Mouse (Mus musculus): ENCODE data around the gene Aldh1a3. TPM values are rescaled to one million over a fixed set of nuclear protein-coding genes. Genes with fewer than 3 reads are reported as not detected.
A peak's percentile ranks its signal among the peaks of the same experiment; 100 is the strongest.

Aldh1a3 gene
- polyA plus RNA-seq, 1 experiment from 2014 or later = 1.3 TPM

GRCm38 (mm10) chr7:66384891-66385290, 42.4 kb downstream of the Aldh1a3 start:
- H3K36me3 ChIP-seq (ENCODE audit: control insufficient read depth, insufficient read depth, low read length) = peaks cover 4% of the 10 kb centered on the region; the same call in 1 of the 2 replicates
- H3K27ac ChIP-seq (replicated peaks in 1 of 2; ENCODE audit: control insufficient read depth in 1 of 2, insufficient read depth in 1 of 2, low read depth in 2 of 2, low read length in 2 of 2) = no peak overlapping the region
- ATAC-seq (ENCODE audit: insufficient number of reproducible peaks, insufficient read depth, low FRiP score, low read depth) = no peak
- H3K27me3 ChIP-seq (ENCODE audit: control insufficient read depth, insufficient read depth, low read length) = no peaks in the 10 kb centered on the region
- peaks cover 0 to 3% of the 10 kb centered on the region in 2 experiments; a peak in 1 of 4 replicates for H3K4me1 ChIP-seq (ENCODE audit: control insufficient read depth in 2 of 2, insufficient read depth in 2 of 2, low read length in 2 of 2)
- no peak overlapping the region for H3K4me2 ChIP-seq (ENCODE audit: low read length)
- no peaks in the 10 kb centered on the region for H3K9me3 ChIP-seq (ENCODE audit: control insufficient read depth, low read length)
- WGBS = 89% methylated on average over 8 of the region's 8 CpGs
- H3K4me3 ChIP-seq (ENCODE audit: control insufficient read depth in 1 of 2, insufficient read depth in 1 of 2, low read depth in 1 of 2, low read length in 2 of 2) = no peak overlapping the region
- H3K9ac ChIP-seq (ENCODE audit: low read length) = no peak overlapping the region

- no peaks in the 10 kb centered on the region for H3K9me3 ChIP-seq (ENCODE audit: control insufficient read depth, low read length)
- H3K36me3 ChIP-seq (ENCODE audit: control insufficient read depth, insufficient read depth, low read length) = peaks cover 4% of the 10 kb centered on the region; the same call in 1 of the 2 replicates
- WGBS = 69% methylated on average over 5 of the region's 5 CpGs
- H3K4me2 ChIP-seq (ENCODE audit: low read length) = no peak overlapping the region
- H3K4me1 ChIP-seq (ENCODE audit: control insufficient read depth in 2 of 2, insufficient read depth in 2 of 2, low read length in 2 of 2) = peaks cover 0 to 3% of the 10 kb centered on the region in 2 experiments; a peak in 1 of 4 replicates
- H3K9ac ChIP-seq (ENCODE audit: low read length) = no peak overlapping the region
- no peak overlapping the region for H3K27ac ChIP-seq (replicated peaks in 1 of 2; ENCODE audit: control insufficient read depth in 1 of 2, insufficient read depth in 1 of 2, low read depth in 2 of 2, low read length in 2 of 2)
- H3K27me3 ChIP-seq (ENCODE audit: control insufficient read depth, insufficient read depth, low read length) = no peaks in the 10 kb centered on the region
- H3K4me3 ChIP-seq (ENCODE audit: control insufficient read depth in 1 of 2, insufficient read depth in 1 of 2, low read depth in 1 of 2, low read length in 2 of 2) = no peak overlapping the region
- ATAC-seq (ENCODE audit: insufficient number of reproducible peaks, insufficient read depth, low FRiP score, low read depth) = no peak
Observed at GRCm38 (mm10) chr7:66384213-66384612, 43.1 kb downstream of the Aldh1a3 start.

- no peak for ATAC-seq (ENCODE audit: insufficient number of reproducible peaks, insufficient read depth, low FRiP score, low read depth)
- no peak overlapping the region for H3K4me2 ChIP-seq (ENCODE audit: low read length)
- H3K36me3 ChIP-seq (ENCODE audit: control insufficient read depth, insufficient read depth, low read length) = peaks cover 4% of the 10 kb centered on the region; the same call in 1 of the 2 replicates
- no peak overlapping the region for H3K9ac ChIP-seq (ENCODE audit: low read length)
- no peak overlapping the region for H3K4me3 ChIP-seq (ENCODE audit: control insufficient read depth in 1 of 2, insufficient read depth in 1 of 2, low read depth in 1 of 2, low read length in 2 of 2)
- no peaks in the 10 kb centered on the region for H3K27me3 ChIP-seq (ENCODE audit: control insufficient read depth, insufficient read depth, low read length)
- no peaks in the 10 kb centered on the region for H3K9me3 ChIP-seq (ENCODE audit: control insufficient read depth, low read length)
- H3K27ac ChIP-seq (replicated peaks in 1 of 2; ENCODE audit: control insufficient read depth in 1 of 2, insufficient read depth in 1 of 2, low read depth in 2 of 2, low read length in 2 of 2) = no peak overlapping the region
- peaks cover 0 to 2% of the 10 kb centered on the region in 2 experiments; a peak in 1 of 4 replicates for H3K4me1 ChIP-seq (ENCODE audit: control insufficient read depth in 2 of 2, insufficient read depth in 2 of 2, low read length in 2 of 2)
- 73% methylated on average over 10 of the region's 10 CpGs for WGBS
Observed at GRCm38 (mm10) chr7:66376560-66376959, 50.8 kb downstream of the Aldh1a3 start.

GRCm38 (mm10) chr7:66375736-66376135, 51.6 kb downstream of the Aldh1a3 start:
- no peak overlapping the region for H3K4me3 ChIP-seq (ENCODE audit: control insufficient read depth in 1 of 2, insufficient read depth in 1 of 2, low read depth in 1 of 2, low read length in 2 of 2)
- H3K27ac ChIP-seq (replicated peaks in 1 of 2; ENCODE audit: control insufficient read depth in 1 of 2, insufficient read depth in 1 of 2, low read depth in 2 of 2, low read length in 2 of 2) = no peak overlapping the region
- H3K9ac ChIP-seq (ENCODE audit: low read length) = no peak overlapping the region
- no peaks in the 10 kb centered on the region for H3K27me3 ChIP-seq (ENCODE audit: control insufficient read depth, insufficient read depth, low read length)
- H3K4me2 ChIP-seq (ENCODE audit: low read length) = no peak overlapping the region
- H3K36me3 ChIP-seq (ENCODE audit: control insufficient read depth, insufficient read depth, low read length) = peaks cover 4% of the 10 kb centered on the region; the same call in 1 of the 2 replicates
- WGBS = 86% methylated on average over 4 of the region's 4 CpGs
- ATAC-seq (ENCODE audit: insufficient number of reproducible peaks, insufficient read depth, low FRiP score, low read depth) = no peak
- no peaks in the 10 kb centered on the region for H3K9me3 ChIP-seq (ENCODE audit: control insufficient read depth, low read length)
- H3K4me1 ChIP-seq (ENCODE audit: control insufficient read depth in 2 of 2, insufficient read depth in 2 of 2, low read length in 2 of 2) = peaks cover 0 to 2% of the 10 kb centered on the region in 2 experiments; a peak in 1 of 4 replicates

GRCm38 (mm10) chr7:66373391-66373790, 53.9 kb downstream of the Aldh1a3 start:
- H3K27me3 ChIP-seq (ENCODE audit: control insufficient read depth, insufficient read depth, low read length) = no peaks in the 10 kb centered on the region
- H3K9ac ChIP-seq (ENCODE audit: low read length) = no peak overlapping the region
- no peak overlapping the region for H3K27ac ChIP-seq (replicated peaks in 1 of 2; ENCODE audit: control insufficient read depth in 1 of 2, insufficient read depth in 1 of 2, low read depth in 2 of 2, low read length in 2 of 2)
- no peak for ATAC-seq (ENCODE audit: insufficient number of reproducible peaks, insufficient read depth, low FRiP score, low read depth)
- H3K4me3 ChIP-seq (ENCODE audit: control insufficient read depth in 1 of 2, insufficient read depth in 1 of 2, low read depth in 1 of 2, low read length in 2 of 2) = no peak overlapping the region
- WGBS = 93% methylated on average over 3 of the region's 3 CpGs
- no peaks in the 10 kb centered on the region for H3K9me3 ChIP-seq (ENCODE audit: control insufficient read depth, low read length)
- peaks cover 7 to 14% of the 10 kb centered on the region in 2 experiments for H3K4me1 ChIP-seq (ENCODE audit: control insufficient read depth in 2 of 2, insufficient read depth in 2 of 2, low read length in 2 of 2)
- no peak overlapping the region for H3K4me2 ChIP-seq (ENCODE audit: low read length)
- no peaks in the 10 kb centered on the region for H3K36me3 ChIP-seq (ENCODE audit: control insufficient read depth, insufficient read depth, low read length)

GRCm38 (mm10) chr7:66370970-66371369, 56.3 kb downstream of the Aldh1a3 start:
- Histone ChIP-seq H3K9ac (ENCODE audit: low read length) (no peak overlapping the region), H3K27me3 (ENCODE audit: control insufficient read depth, insufficient read depth, low read length) (no peaks in the 10 kb centered on the region), H3K4me2 (ENCODE audit: low read length) (no peak overlapping the region), H3K4me3 (ENCODE audit: control insufficient read depth in 1 of 2, insufficient read depth in 1 of 2, low read depth in 1 of 2, low read length in 2 of 2) (no peak overlapping the region), H3K36me3 (ENCODE audit: control insufficient read depth, insufficient read depth, low read length) (no peaks in the 10 kb centered on the region), H3K4me1 (ENCODE audit: control insufficient read depth in 2 of 2, insufficient read depth in 2 of 2, low read length in 2 of 2) (peaks cover 6 to 14% of the 10 kb centered on the region in 2 experiments), H3K9me3 (ENCODE audit: control insufficient read depth, low read length) (no peaks in the 10 kb centered on the region), H3K27ac (replicated peaks in 1 of 2; ENCODE audit: control insufficient read depth in 1 of 2, insufficient read depth in 1 of 2, low read depth in 2 of 2, low read length in 2 of 2) (no peak overlapping the region)
- WGBS = 82% methylated on average over 6 of the region's 6 CpGs
- no peak for ATAC-seq (ENCODE audit: insufficient number of reproducible peaks, insufficient read depth, low FRiP score, low read depth)

- H3K36me3 ChIP-seq (ENCODE audit: control insufficient read depth, insufficient read depth, low read length) = no peaks in the 10 kb centered on the region
- no peak overlapping the region for H3K4me2 ChIP-seq (ENCODE audit: low read length)
- peaks cover 6 to 14% of the 10 kb centered on the region in 2 experiments for H3K4me1 ChIP-seq (ENCODE audit: control insufficient read depth in 2 of 2, insufficient read depth in 2 of 2, low read length in 2 of 2)
- ATAC-seq (ENCODE audit: insufficient number of reproducible peaks, insufficient read depth, low FRiP score, low read depth) = no peak
- no peak overlapping the region for H3K4me3 ChIP-seq (ENCODE audit: control insufficient read depth in 1 of 2, insufficient read depth in 1 of 2, low read depth in 1 of 2, low read length in 2 of 2)
- no peaks in the 10 kb centered on the region for H3K27me3 ChIP-seq (ENCODE audit: control insufficient read depth, insufficient read depth, low read length)
- H3K9me3 ChIP-seq (ENCODE audit: control insufficient read depth, low read length) = no peaks in the 10 kb centered on the region
- peak overlapping the region in 1 of 2 experiments; percentile 36; a peak in 1 of 4 replicates for H3K27ac ChIP-seq (replicated peaks in 1 of 2; ENCODE audit: control insufficient read depth in 1 of 2, insufficient read depth in 1 of 2, low read depth in 2 of 2, low read length in 2 of 2)
- no peak overlapping the region for H3K9ac ChIP-seq (ENCODE audit: low read length)
- WGBS = 44% methylated on average over 5 of the region's 5 CpGs
Observed at GRCm38 (mm10) chr7:66369934-66370445, 57.3 kb downstream of the Aldh1a3 start.
